8 mouse cellular contexts compared by ENCODE assay signal in the genomic region with DNA sequence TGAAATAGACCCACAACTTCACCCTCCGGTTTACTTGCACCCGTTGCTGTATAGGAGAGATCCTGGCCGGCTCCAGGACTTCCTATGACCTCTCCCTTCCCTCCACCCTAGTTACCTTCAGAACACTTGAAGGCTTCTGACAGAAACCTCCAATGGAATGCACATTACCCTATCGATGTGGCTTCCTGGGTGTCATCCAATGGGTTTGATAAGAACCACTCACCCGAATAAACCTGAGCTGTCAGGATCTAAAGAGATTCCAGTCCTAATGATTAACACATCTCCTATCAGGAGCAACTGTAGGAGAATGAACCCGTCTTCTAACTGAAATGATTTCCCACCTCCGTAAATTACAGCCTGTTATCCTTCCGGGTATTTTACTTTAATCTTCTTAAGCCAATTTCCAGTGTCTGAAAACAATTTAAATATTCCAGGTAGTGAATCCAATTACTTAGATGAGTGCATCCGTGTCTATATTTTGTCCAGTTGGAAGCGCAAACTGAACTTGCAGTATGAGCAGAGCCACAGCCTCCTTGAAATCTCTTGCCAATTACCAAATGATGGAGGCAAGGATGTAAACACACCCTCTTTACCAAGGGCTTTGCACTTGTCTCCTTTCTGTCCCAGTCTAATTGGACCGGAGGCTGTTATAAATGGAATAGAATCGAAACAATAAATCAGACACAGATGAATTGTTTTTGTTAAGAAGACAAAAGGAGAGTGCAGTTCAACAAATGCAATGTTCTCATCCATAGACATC. TPM values are rescaled to one million over a fixed set of nuclear protein-coding genes. Genes with fewer than 3 reads are reported as not detected.
DNase-seq lines count a peak whose midpoint lies in the region; ATAC-seq lines count a peak whose summit lies in the region.

No protein-coding gene starts in this region.

- peaks cover 15% of the 10 kb centered on the region for H3K4me1 ChIP-seq in embryonic facial prominence, embryonic 10.5 days
- peaks cover 11% of the 10 kb centered on the region for H3K4me1 ChIP-seq in hindbrain, embryonic 16.5 days (ENCODE audit: control insufficient read depth, insufficient read depth, low read depth, low read length)
- peaks cover 7% of the 10 kb centered on the region for H3K4me1 ChIP-seq in midbrain, embryonic 11.5 days (ENCODE audit: control insufficient read depth, insufficient read depth, low read length)

- peak overlapping the region; percentile 89 for H3K9ac ChIP-seq in hindbrain, embryonic 16.5 days (ENCODE audit: low read depth, low read length)
- H3K9ac ChIP-seq in midbrain, embryonic 11.5 days (ENCODE audit: low read length), result no peak overlapping the region

- peak overlapping the region; percentile 79 for H3K4me3 ChIP-seq in embryonic facial prominence, embryonic 10.5 days
- H3K4me3 ChIP-seq in hindbrain, embryonic 16.5 days (ENCODE audit: low read length), result peak overlapping the region; percentile 90
- H3K4me3 ChIP-seq in midbrain, embryonic 11.5 days (ENCODE audit: low read depth, low read length), result peak overlapping the region; percentile 63; the same call in 1 of the 2 replicates

- intact Hi-C loops in left cerebral cortex, postnatal 25 days (cut with DNase I), result loop anchor here (2.0 to 10.0 kb wide), 6 partner anchors 59 to 490 kb away; no protein-coding TSS in a partner anchor

- no peak for ATAC-seq in hindbrain, embryonic 16.5 days
- no peak for ATAC-seq in midbrain, embryonic 11.5 days (ENCODE audit: low FRiP score)

- H3K9me3 ChIP-seq in embryonic facial prominence, embryonic 10.5 days, result no peaks in the 10 kb centered on the region
- H3K9me3 ChIP-seq in hindbrain, embryonic 16.5 days (ENCODE audit: control insufficient read depth, low read length), result no peaks in the 10 kb centered on the region
- no peaks in the 10 kb centered on the region for H3K9me3 ChIP-seq in midbrain, embryonic 11.5 days (ENCODE audit: control insufficient read depth, low read length)

- peak; percentile 83 for DNase-seq in heart, adult 11 months
- no peak for DNase-seq in heart, postnatal 4 days
- no peak for DNase-seq in embryonic facial prominence, embryonic 10.5 days (ENCODE audit: low spot score)
- DNase-seq in midbrain, embryonic 11.5 days (ENCODE audit: low spot score, missing footprints), result peak; percentile 85
- DNase-seq in right cerebral cortex, adult 2 months (ENCODE audit: low spot score in 2 of 2), result no peak
- DNase-seq in ovary, postnatal 14 days (ENCODE audit: low spot score), result no peak
- DNase-seq in left cerebral cortex, postnatal 25 days (ENCODE audit: low spot score in 2 of 2), result no peak

- H3K36me3 ChIP-seq in embryonic facial prominence, embryonic 10.5 days (replicated peaks), result no peaks in the 10 kb centered on the region
- H3K36me3 ChIP-seq in hindbrain, embryonic 16.5 days (ENCODE audit: control insufficient read depth, insufficient read depth, low read length), result no peaks in the 10 kb centered on the region
- H3K36me3 ChIP-seq in midbrain, embryonic 11.5 days (ENCODE audit: control insufficient read depth, insufficient read depth, low read length), result no peaks in the 10 kb centered on the region

- H3K27me3 ChIP-seq in embryonic facial prominence, embryonic 10.5 days (replicated peaks; ENCODE audit: low read depth, poor library complexity, severe bottlenecking), result peaks cover 32% of the 10 kb centered on the region
- H3K27me3 ChIP-seq in hindbrain, embryonic 16.5 days (replicated peaks; ENCODE audit: control insufficient read depth, insufficient read depth, low read length), result no peaks in the 10 kb centered on the region
- peaks cover 11% of the 10 kb centered on the region for H3K27me3 ChIP-seq in midbrain, embryonic 11.5 days (ENCODE audit: control insufficient read depth, insufficient read depth, low read length)

- WGBS in embryonic facial prominence, embryonic 10.5 days, result 62% methylated on average over 12 of the region's 12 CpGs
- WGBS in hindbrain, embryonic 16.5 days, result 39% methylated on average over 12 of the region's 12 CpGs
- 61% methylated on average over 12 of the region's 12 CpGs for WGBS in midbrain, embryonic 11.5 days

- no peak overlapping the region for H3K27ac ChIP-seq in embryonic facial prominence, embryonic 10.5 days (replicated peaks)
- H3K27ac ChIP-seq in hindbrain, embryonic 16.5 days (ENCODE audit: low read depth, low read length), result no peak overlapping the region
- no peak overlapping the region for H3K27ac ChIP-seq in midbrain, embryonic 11.5 days (ENCODE audit: low read depth, low read length)

- H3K4me2 ChIP-seq in hindbrain, embryonic 16.5 days (ENCODE audit: low read length), result peak overlapping the region; percentile 96
- H3K4me2 ChIP-seq in midbrain, embryonic 11.5 days, result peak overlapping the region; percentile 97

RNA-seq across cellular contexts. Expression of a gene that starts 1.6 kb away (rescaled TPM):
- 1 to 10 TPM; 6.2 to 7.0 TPM for total RNA-seq in heart, postnatal 4 days (2021)
- 4.6 and 6.0 TPM in 2 replicates for polyA plus RNA-seq in embryonic facial prominence, embryonic 10.5 days (2016; fragmentation: Nextera tagmentation; extraction: Ambion mirVana)
- polyA plus RNA-seq in hindbrain, embryonic 16.5 days (2015; fragmentation: Nextera tagmentation; extraction: Ambion mirVana), result 46.3 and 51.8 TPM in 2 replicates
- 5.9 and 6.1 TPM in 2 replicates for polyA plus RNA-seq in midbrain, embryonic 11.5 days (2014; fragmentation: Nextera tagmentation; extraction: Ambion mirVana)
- total RNA-seq in left cerebral cortex, postnatal 25 days (2021), result 100 to 1,000 TPM; 180 to 200 TPM

Comparison
In these comparisons a context has a peak if more than half of its experiments do, and no peak if none do; other contexts are left out.
1. DNase-seq: peak in heart, adult 11 months (single experiment) and midbrain, embryonic 11.5 days (single experiment); none in heart, postnatal 4 days (single experiment), embryonic facial prominence, embryonic 10.5 days (single experiment), right cerebral cortex, adult 2 months (0 of 2), ovary, postnatal 14 days (single experiment) and left cerebral cortex, postnatal 25 days (0 of 2).
2. Peak in every context shown above with its lines, with median percentiles within 50 percentile points of each other: H3K4me3 ChIP-seq.